Mouse (Mus musculus): Measurements from ENCODE around the gene Hus1. TPM values are rescaled to one million over a fixed set of nuclear protein-coding genes. Genes with fewer than 3 reads are reported as not detected.

The Hus1 gene
- 24.6 and 29.1 TPM in 2 replicates for polyA plus RNA-seq (2014; fragmentation: Nextera tagmentation; extraction: Ambion mirVana)

DNA sequence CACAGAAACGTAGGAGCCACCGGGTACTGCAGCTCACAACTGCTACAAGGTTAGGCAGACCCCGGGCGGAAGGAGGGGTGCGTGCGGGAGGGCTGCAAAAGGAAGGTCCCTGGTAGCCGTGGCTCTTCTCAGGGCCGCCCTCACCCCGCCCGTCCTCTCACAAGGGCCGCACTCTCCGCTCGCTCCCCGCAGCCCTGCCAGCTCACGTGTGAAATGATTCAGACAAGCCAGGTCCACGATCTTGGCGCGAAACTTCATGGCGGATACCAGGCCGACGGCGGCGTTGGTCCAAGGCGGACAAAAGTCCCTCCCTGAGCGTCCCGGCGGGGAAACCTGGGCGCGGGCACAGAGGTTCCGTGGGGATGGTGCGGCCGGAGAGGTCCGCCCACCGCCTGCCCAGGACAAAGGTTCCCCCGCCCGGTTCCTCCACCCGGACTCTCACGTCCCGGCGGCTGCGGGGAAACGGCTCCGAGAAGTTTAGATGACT, at the start of gene Hus1:
TSS of gene Hus1 (minus strand) at position 339 of the 487 bp plus-strand sequence.
- peak within 1 kb of the TSS; percentile 88 for H3K9ac ChIP-seq (ENCODE audit: low read length)
- no peaks in the 10 kb centered on the region for H3K9me3 ChIP-seq (ENCODE audit: control insufficient read depth, low read length)
- peak within 1 kb of the TSS; percentile 75 for H3K4me2 ChIP-seq (ENCODE audit: low read depth, low read length, severe bottlenecking)
- H3K4me1 ChIP-seq (replicated peaks; ENCODE audit: control insufficient read depth, insufficient read depth, low read length), result peaks cover 3% of the 10 kb centered on the region; the same call in 1 of the 2 replicates
- WGBS, result under 1% methylated on average over 43 of the region's 43 CpGs
- peak within 1 kb of the TSS; percentile 90 for H3K27ac ChIP-seq (ENCODE audit: low read depth, low read length)
- H3K4me3 ChIP-seq (ENCODE audit: low read depth, low read length), result peak within 1 kb of the TSS; percentile 69
- peak; percentile 95 for ATAC-seq (replicated peaks; ENCODE audit: low FRiP score)
- no peaks in the 10 kb centered on the region; the same call in 1 of the 2 replicates for H3K36me3 ChIP-seq (ENCODE audit: control insufficient read depth, insufficient read depth, low read length)
- H3K27me3 ChIP-seq (ENCODE audit: control insufficient read depth, insufficient read depth, low read length), result no peaks in the 10 kb centered on the region
- peak; percentile 92 for DNase-seq (ENCODE audit: low spot score)

DNA sequence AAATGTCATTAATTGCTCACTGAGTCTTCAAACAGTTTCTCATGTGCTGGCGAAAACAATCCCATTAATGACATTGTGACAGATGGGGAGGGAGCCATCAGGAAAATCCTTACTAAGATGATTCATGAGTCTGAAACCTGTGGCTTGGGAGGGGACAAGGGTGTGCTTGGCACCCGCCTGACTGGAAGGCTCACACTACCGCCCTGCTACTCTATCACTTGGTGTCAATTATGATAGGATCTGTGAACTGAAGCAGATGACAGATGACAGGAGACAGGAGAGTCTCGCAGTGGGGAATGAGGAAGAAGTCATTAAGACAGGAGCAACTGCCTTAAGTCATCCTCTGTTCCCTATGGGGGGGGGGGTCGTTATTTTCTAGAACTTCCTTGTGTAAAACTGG, 49.5 kb upstream of the Hus1 start:
- no peak overlapping the region for H3K27ac ChIP-seq (ENCODE audit: low read depth, low read length)
- no peak for ATAC-seq (replicated peaks; ENCODE audit: low FRiP score)
- 70% methylated on average over 5 of the region's 5 CpGs for WGBS
- no peak overlapping the region for H3K9ac ChIP-seq (ENCODE audit: low read length)
- no peaks in the 10 kb centered on the region for H3K36me3 ChIP-seq (ENCODE audit: control insufficient read depth, insufficient read depth, low read length)
- H3K4me2 ChIP-seq (ENCODE audit: low read depth, low read length, severe bottlenecking), result no peak overlapping the region
- H3K9me3 ChIP-seq (ENCODE audit: control insufficient read depth, low read length), result no peaks in the 10 kb centered on the region
- no peaks in the 10 kb centered on the region for H3K4me1 ChIP-seq (replicated peaks; ENCODE audit: control insufficient read depth, insufficient read depth, low read length)
- DNase-seq (ENCODE audit: low spot score), result no peak
- H3K27me3 ChIP-seq (ENCODE audit: control insufficient read depth, insufficient read depth, low read length), result no peaks in the 10 kb centered on the region
- H3K4me3 ChIP-seq (ENCODE audit: low read depth, low read length), result no peak overlapping the region

DNA sequence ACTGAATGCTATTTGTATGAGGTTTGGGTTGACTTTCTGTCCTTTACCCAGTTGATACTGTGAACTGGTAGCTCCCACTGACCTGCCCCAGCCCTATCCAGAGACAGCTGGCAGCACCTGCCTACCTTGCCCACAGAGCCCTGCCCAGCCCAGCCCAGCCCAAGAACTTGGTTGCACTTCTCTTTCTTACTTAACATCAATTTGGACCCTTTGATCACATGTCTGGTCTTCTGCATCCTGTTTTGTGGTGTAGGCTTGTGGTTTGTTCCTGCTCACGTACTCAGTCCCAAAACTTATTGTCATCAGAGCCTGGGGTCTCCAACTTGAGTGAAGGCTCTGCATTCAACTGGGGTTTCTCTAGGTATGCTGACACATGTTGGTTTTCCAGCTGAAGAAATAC, 49.0 kb upstream of the Hus1 start:
- WGBS, result 81% methylated on average over 1 of the region's 1 CpGs
- H3K4me1 ChIP-seq (replicated peaks; ENCODE audit: control insufficient read depth, insufficient read depth, low read length), result no peaks in the 10 kb centered on the region
- no peak overlapping the region for H3K4me2 ChIP-seq (ENCODE audit: low read depth, low read length, severe bottlenecking)
- no peaks in the 10 kb centered on the region for H3K27me3 ChIP-seq (ENCODE audit: control insufficient read depth, insufficient read depth, low read length)
- ATAC-seq (replicated peaks; ENCODE audit: low FRiP score), result no peak
- H3K4me3 ChIP-seq (ENCODE audit: low read depth, low read length), result no peak overlapping the region
- H3K9me3 ChIP-seq (ENCODE audit: control insufficient read depth, low read length), result no peaks in the 10 kb centered on the region
- DNase-seq (ENCODE audit: low spot score), result no peak
- no peak overlapping the region for H3K27ac ChIP-seq (ENCODE audit: low read depth, low read length)
- H3K9ac ChIP-seq (ENCODE audit: low read length), result no peak overlapping the region
- H3K36me3 ChIP-seq (ENCODE audit: control insufficient read depth, insufficient read depth, low read length), result no peaks in the 10 kb centered on the region

GRCm38 (mm10) chr11:9057711-9058110, 46.7 kb upstream of the Hus1 start:
- Histone ChIP-seq H3K36me3 (ENCODE audit: control insufficient read depth, insufficient read depth, low read length) (no peaks in the 10 kb centered on the region), H3K27ac (ENCODE audit: low read depth, low read length) (no peak overlapping the region), H3K9me3 (ENCODE audit: control insufficient read depth, low read length) (no peaks in the 10 kb centered on the region), H3K4me3 (ENCODE audit: low read depth, low read length) (no peak overlapping the region), H3K27me3 (ENCODE audit: control insufficient read depth, insufficient read depth, low read length) (no peaks in the 10 kb centered on the region), H3K9ac (ENCODE audit: low read length) (no peak overlapping the region), H3K4me1 (replicated peaks; ENCODE audit: control insufficient read depth, insufficient read depth, low read length) (no peaks in the 10 kb centered on the region), H3K4me2 (ENCODE audit: low read depth, low read length, severe bottlenecking) (no peak overlapping the region)
- ATAC-seq (replicated peaks; ENCODE audit: low FRiP score) (no peak), DNase-seq (ENCODE audit: low spot score) (no peak)
- 94% methylated on average over 4 of the region's 4 CpGs for WGBS

DNA sequence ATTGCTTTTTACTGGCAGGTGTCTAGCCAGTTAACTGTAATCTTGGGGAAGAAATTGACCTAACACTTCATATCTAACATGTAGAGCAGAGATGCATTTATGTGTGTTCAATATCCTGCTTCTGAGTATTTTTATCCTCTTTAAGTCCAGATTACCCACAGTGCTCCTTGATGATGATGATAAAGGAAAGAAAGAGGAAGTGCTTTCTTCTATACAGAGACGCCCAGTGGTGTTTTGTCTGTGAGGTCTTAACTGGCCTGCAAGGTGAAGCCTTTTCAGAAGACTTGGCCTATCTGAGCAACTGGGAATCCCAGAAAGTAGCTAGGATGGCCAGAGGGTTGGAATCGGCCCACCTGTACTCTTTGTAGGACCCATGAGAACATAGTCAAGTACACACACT, 45.9 kb upstream of the Hus1 start:
- DNase-seq (ENCODE audit: low spot score) (no peak), ATAC-seq (replicated peaks; ENCODE audit: low FRiP score) (no peak)
- Histone ChIP-seq H3K9me3 (ENCODE audit: control insufficient read depth, low read length) (no peaks in the 10 kb centered on the region), H3K27ac (ENCODE audit: low read depth, low read length) (no peak overlapping the region), H3K4me2 (ENCODE audit: low read depth, low read length, severe bottlenecking) (no peak overlapping the region), H3K4me1 (replicated peaks; ENCODE audit: control insufficient read depth, insufficient read depth, low read length) (no peaks in the 10 kb centered on the region), H3K9ac (ENCODE audit: low read length) (no peak overlapping the region), H3K4me3 (ENCODE audit: low read depth, low read length) (no peak overlapping the region), H3K36me3 (ENCODE audit: control insufficient read depth, insufficient read depth, low read length) (no peaks in the 10 kb centered on the region), H3K27me3 (ENCODE audit: control insufficient read depth, insufficient read depth, low read length) (no peaks in the 10 kb centered on the region)
- 77% methylated on average over 2 of the region's 2 CpGs for WGBS

GRCm38 (mm10) chr11:9051895-9052294, 40.9 kb upstream of the Hus1 start:
- H3K27ac ChIP-seq (ENCODE audit: low read depth, low read length), result no peak overlapping the region
- no peak overlapping the region for H3K9ac ChIP-seq (ENCODE audit: low read length)
- 76% methylated on average over 2 of the region's 2 CpGs for WGBS
- peaks cover 5% of the 10 kb centered on the region; the same call in 1 of the 2 replicates for H3K27me3 ChIP-seq (ENCODE audit: control insufficient read depth, insufficient read depth, low read length)
- no peak overlapping the region for H3K4me3 ChIP-seq (ENCODE audit: low read depth, low read length)
- ATAC-seq (replicated peaks; ENCODE audit: low FRiP score) (no peak), DNase-seq (ENCODE audit: low spot score) (no peak)
- no peaks in the 10 kb centered on the region for H3K9me3 ChIP-seq (ENCODE audit: control insufficient read depth, low read length)
- no peaks in the 10 kb centered on the region for H3K36me3 ChIP-seq (ENCODE audit: control insufficient read depth, insufficient read depth, low read length)
- 0 out of 2 replicates have a peak, but pooled peaks cover 2% of the 10 kb centered on the region for H3K4me1 ChIP-seq (replicated peaks; ENCODE audit: control insufficient read depth, insufficient read depth, low read length)
- H3K4me2 ChIP-seq (ENCODE audit: low read depth, low read length, severe bottlenecking), result no peak overlapping the region

DNA sequence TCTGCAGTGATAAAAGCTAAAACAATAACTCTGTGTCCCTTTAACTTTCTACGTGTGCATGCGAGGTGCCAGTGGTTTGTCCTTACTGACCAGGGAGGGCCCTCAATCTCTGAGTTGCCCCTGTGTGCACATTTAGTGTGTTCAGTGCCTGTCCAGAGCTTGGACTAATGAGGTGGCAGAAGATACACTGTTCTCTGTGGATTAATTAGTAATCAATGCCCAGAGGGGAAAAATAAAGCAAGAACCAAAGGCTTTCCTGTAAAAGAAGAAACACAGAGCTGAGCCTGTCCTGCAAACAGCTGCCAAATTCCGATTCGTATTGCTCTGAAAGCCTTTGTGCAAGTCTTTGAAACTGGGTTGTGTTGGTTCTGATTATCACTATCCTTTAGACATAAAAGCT, 39.2 kb upstream of the Hus1 start:
- 79% methylated on average over 4 of the region's 4 CpGs for WGBS
- ATAC-seq (replicated peaks; ENCODE audit: low FRiP score) (no peak), DNase-seq (ENCODE audit: low spot score) (no peak)
- H3K9ac ChIP-seq (ENCODE audit: low read length), result no peak overlapping the region
- 0 out of 2 replicates have a peak, but pooled peaks cover 2% of the 10 kb centered on the region for H3K4me1 ChIP-seq (replicated peaks; ENCODE audit: control insufficient read depth, insufficient read depth, low read length)
- peaks cover 5% of the 10 kb centered on the region; the same call in 1 of the 2 replicates for H3K27me3 ChIP-seq (ENCODE audit: control insufficient read depth, insufficient read depth, low read length)
- no peaks in the 10 kb centered on the region for H3K9me3 ChIP-seq (ENCODE audit: control insufficient read depth, low read length)
- no peaks in the 10 kb centered on the region for H3K36me3 ChIP-seq (ENCODE audit: control insufficient read depth, insufficient read depth, low read length)
- no peak overlapping the region for H3K4me2 ChIP-seq (ENCODE audit: low read depth, low read length, severe bottlenecking)
- no peak overlapping the region for H3K4me3 ChIP-seq (ENCODE audit: low read depth, low read length)
- H3K27ac ChIP-seq (ENCODE audit: low read depth, low read length), result no peak overlapping the region

DNA sequence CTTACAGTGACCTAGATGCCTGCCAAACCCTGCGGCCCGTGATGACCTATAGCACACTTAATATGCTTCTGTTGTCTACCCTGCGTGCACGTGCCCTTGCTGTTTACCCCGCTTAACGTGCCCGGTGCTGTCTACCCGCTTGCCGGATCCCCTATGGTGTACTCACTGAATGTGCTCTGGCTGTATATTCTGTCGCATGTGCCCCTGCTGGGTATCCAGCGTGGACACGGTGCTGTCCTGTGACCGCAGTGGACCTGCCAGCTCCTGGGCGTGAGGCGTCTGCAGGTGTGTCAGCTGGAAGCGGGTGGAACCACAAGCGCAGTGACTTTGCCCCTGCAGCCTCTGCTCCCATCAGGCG, 37.7 kb upstream of the Hus1 start, which contains the start of gene Sun3:
TSS of gene Sun3 (minus strand) at position 289 of the 358 bp plus-strand sequence.
- 1% methylated on average over 18 of the region's 18 CpGs for WGBS
- ATAC-seq (replicated peaks; ENCODE audit: low FRiP score) (peak; percentile 78), DNase-seq (ENCODE audit: low spot score) (no peak)

More for the DNA sequence above, 37.7 kb upstream of the Hus1 start, which contains the start of gene Sun3:
- H3K4me3 ChIP-seq (ENCODE audit: low read depth, low read length), result peak within 1 kb of the TSS; percentile 46
- H3K27ac ChIP-seq (ENCODE audit: low read depth, low read length), result no peak within 1 kb of the TSS
- peak within 1 kb of the TSS; percentile 54 for H3K9ac ChIP-seq (ENCODE audit: low read length)
- H3K4me2 ChIP-seq (ENCODE audit: low read depth, low read length, severe bottlenecking), result peak within 1 kb of the TSS; percentile 96
- H3K4me1 ChIP-seq (replicated peaks; ENCODE audit: control insufficient read depth, insufficient read depth, low read length), result 0 out of 2 replicates have a peak, but pooled peaks cover 2% of the 10 kb centered on the region
- no peaks in the 10 kb centered on the region for H3K36me3 ChIP-seq (ENCODE audit: control insufficient read depth, insufficient read depth, low read length)
- no peaks in the 10 kb centered on the region for H3K9me3 ChIP-seq (ENCODE audit: control insufficient read depth, low read length)
- peaks cover 5% of the 10 kb centered on the region; the same call in 1 of the 2 replicates for H3K27me3 ChIP-seq (ENCODE audit: control insufficient read depth, insufficient read depth, low read length)

All from forebrain, embryonic 11.5 days (tissue).